Mouse (Mus musculus) hindlimb bud, embryonic 11.5 days (tissue): ENCODE results near the gene Bcl11a.
A peak's percentile ranks its signal among the peaks of the same experiment; 100 is the strongest.

Experiments used
- DNase-seq: peaks from one replicate; pipeline ENCODE4 v3.0.0-alpha.2; 2012; ENCODE audit warnings: low read depth, low spot score; ENCODE audit errors: extremely low spot score

Gene Bcl11a

DNA sequence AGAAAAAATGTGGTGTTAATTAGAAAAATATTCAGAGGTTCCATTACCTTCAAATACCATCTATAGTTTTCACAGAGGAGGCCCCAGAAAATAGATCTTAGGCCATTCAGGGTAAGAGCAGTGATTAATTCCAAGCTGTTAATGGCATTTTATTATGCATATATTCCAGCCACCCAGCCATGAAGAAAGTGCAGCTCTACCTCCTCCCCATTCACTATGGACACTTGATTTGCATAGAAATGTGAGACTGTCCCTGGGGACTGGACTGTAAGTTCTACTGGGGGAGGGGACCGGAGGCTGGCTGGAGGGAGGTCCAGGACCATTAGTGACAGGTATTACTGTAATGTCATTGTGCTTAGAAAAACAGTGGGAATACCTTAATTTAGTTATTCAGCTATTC, 119.6 kb downstream of the Bcl11a start:
- no peak for DNase-seq

DNA sequence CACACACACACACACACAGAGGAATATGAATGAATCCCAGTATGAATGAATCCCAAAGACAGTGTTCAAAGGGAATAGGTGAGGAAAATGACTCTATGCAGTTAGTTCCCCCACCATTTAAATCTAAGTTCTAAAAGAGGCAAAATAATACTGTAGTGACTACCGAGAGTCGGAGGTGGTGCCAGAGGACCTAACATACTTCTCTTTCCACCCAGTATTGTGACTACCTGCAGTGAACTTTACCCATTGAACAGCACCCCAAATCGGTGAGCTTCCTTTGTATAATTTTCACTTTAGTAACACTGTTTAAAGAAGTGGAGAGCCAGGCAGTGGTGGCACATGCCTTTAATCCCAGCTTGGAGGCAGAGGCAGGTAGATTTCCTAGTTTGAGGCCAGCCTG, 121.7 kb downstream of the Bcl11a start:
- DNase-seq, result no peak

- no peak for DNase-seq
These were observed 122.5 kb downstream of the Bcl11a start for GRCm38 (mm10) chr11:24200310-24200709.

GRCm38 (mm10) chr11:24201223-24201622, 123.4 kb downstream of the Bcl11a start:
- DNase-seq, result no peak

GRCm38 (mm10) chr11:24202641-24203361, 124.9 kb downstream of the Bcl11a start:
- DNase-seq, result peak; percentile 46

- no peak for DNase-seq
These were observed 125.6 kb downstream of the Bcl11a start for GRCm38 (mm10) chr11:24203489-24203888.

- DNase-seq, result no peak
These were observed 131.1 kb downstream of the Bcl11a start for GRCm38 (mm10) chr11:24208951-24209351.

GRCm38 (mm10) chr11:24214509-24215134, 136.8 kb downstream of the Bcl11a start:
- DNase-seq, result peak; percentile 18

DNA sequence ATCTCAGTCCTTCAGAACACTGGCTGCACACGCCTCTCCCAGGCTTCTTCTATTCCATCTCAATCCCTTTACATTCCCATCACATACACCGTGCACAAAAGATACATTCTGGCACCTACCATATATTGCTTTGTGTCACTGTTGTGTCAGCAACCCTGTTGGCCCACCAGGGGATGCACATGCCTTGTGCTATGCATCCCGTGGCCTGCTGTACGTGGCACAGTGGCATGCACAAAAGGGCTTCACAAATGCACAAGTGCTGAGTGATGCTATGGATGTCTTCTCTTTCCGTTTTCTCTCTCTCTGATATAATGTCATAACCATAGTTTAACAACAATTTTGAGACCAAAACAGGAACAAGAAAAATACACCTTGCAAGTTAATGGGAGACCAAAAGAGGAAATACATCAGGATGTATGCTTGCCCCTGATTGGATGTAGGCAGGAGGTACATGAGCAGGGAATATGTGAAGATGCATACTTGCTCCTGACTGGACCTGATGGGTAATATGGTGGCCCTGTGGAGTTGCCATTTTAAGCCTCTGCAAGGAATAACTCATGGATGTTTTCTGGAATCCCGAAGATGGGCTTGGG, 140.0 kb downstream of the Bcl11a start:
- DNase-seq, result no peak

DNA sequence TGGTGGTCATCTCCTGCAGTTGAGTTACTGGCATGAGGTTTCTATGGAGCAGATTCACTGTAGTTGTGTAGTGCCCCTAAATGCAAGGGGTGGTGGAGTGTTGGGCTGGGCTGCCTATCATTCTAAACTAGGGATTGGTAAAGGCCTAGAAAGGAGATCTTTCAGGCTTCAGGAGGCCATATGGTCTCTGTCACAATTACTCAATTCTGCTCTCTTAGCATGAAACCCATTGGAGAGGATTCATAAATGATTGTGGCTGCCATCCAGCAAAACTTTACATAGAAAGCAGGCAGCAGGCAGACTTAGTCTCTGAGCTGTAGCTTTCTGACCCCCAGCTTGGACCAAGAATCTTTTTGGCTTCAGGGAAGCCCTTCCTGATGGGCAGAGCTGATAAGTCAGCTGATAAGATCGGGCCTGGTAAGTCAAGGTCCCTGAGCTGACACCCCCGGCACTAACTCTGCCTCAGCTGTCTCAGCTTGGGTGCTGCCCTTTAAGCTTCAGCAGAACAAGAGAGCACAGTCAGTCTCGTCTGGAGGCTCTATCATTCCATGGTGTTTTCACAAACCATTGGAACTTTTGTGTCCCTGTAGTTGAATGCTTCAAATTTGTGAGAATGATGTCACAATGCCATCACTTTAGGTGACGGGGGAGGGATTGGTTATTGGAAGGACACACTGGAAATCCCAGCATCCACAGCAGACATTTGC, 143.9 kb downstream of the Bcl11a start:
- no peak for DNase-seq
